In the genomic region with DNA sequence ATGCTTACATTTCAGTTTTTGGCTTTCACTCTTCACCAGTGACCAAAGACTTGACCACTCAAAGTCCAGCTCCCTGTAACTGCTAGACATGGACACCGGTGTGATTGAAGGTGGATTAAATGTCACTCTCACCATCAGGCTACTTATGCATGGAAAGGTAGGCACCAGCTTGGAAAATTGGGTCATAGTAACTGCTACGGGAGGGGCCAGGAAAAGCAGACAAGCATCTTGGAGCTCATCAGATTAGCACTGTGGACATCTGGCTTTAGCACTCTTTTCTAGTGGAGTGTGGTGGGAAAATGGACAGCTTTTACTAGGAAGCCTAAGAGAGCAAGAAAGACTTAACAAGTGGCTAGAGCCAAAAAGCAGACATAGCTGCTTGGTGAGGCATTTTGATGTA, we compare ENCODE assay signal across 16 mouse cellular contexts. TPM values are rescaled to one million over a fixed set of nuclear protein-coding genes. Genes with fewer than 3 reads are reported as not detected.
DNase-seq lines count a peak whose midpoint lies in the region; ATAC-seq and TF ChIP-seq lines count a peak whose summit lies in the region.
"Had no signal": no experiment of that assay in that cellular context is flagged by ENCODE, and none has a peak within 500 bp of the region (broad histone marks: within the 10 kb centered on the region; RNA-seq: fewer than 3 reads in every experiment).

No protein-coding gene starts in this region.

- 72% methylated on average over 2 of the region's 2 CpGs for WGBS in forebrain, embryonic 13.5 days
- WGBS in forebrain, postnatal 0 days = 66% methylated on average over 2 of the region's 2 CpGs
- 82% methylated on average over 2 of the region's 2 CpGs for WGBS in hindbrain, embryonic 15.5 days
- 79% methylated on average over 2 of the region's 2 CpGs for WGBS in hindbrain, embryonic 11.5 days
- 78% methylated on average over 2 of the region's 2 CpGs for WGBS in limb, embryonic 12.5 days

- no peak overlapping the region for H3K4me3 ChIP-seq in forebrain, embryonic 13.5 days
- no peak overlapping the region for H3K4me3 ChIP-seq in forebrain, postnatal 0 days (ENCODE audit: low read depth, low read length)
- no peak overlapping the region for H3K4me3 ChIP-seq in hindbrain, embryonic 15.5 days
- H3K4me3 ChIP-seq in hindbrain, embryonic 11.5 days (ENCODE audit: low read depth, low read length) = no peak overlapping the region
- peak overlapping the region; percentile 92 for H3K4me3 ChIP-seq in E14TG2a.4 (replicated peaks; ENCODE audit: low read length)
- no peak overlapping the region for H3K4me3 ChIP-seq in limb, embryonic 12.5 days (replicated peaks)
- H3K4me3 ChIP-seq: embryonic facial prominence, embryonic 15.5 days; left cerebral cortex, adult 2 months had no signal

- no peak for ATAC-seq in forebrain, embryonic 13.5 days
- no peak for ATAC-seq in forebrain, postnatal 0 days
- ATAC-seq in hindbrain, embryonic 15.5 days (ENCODE audit: low FRiP score, low read depth) = no peak
- no peak for ATAC-seq in hindbrain, embryonic 11.5 days (ENCODE audit: low FRiP score)
- ATAC-seq in limb, embryonic 12.5 days (ENCODE audit: insufficient number of reproducible peaks, insufficient read depth, low FRiP score, low TSS enrichment, low read depth) = no peak

- H3K36me3 ChIP-seq in forebrain, embryonic 13.5 days (ENCODE audit: poor library complexity, severe bottlenecking) = peaks cover 47% of the 10 kb centered on the region
- H3K36me3 ChIP-seq in forebrain, postnatal 0 days (ENCODE audit: insufficient read depth) = peaks cover 33% of the 10 kb centered on the region
- peaks cover 41% of the 10 kb centered on the region for H3K36me3 ChIP-seq in hindbrain, embryonic 15.5 days
- peaks cover 21% of the 10 kb centered on the region for H3K36me3 ChIP-seq in hindbrain, embryonic 11.5 days (ENCODE audit: control insufficient read depth, insufficient read depth, low read length)
- peaks cover 77% of the 10 kb centered on the region for H3K36me3 ChIP-seq in E14TG2a.4 (ENCODE audit: insufficient read depth, low read length)
- H3K36me3 ChIP-seq in limb, embryonic 12.5 days = peaks cover 51% of the 10 kb centered on the region

- no peak for DNase-seq in forebrain, postnatal 0 days
- DNase-seq in hindbrain, embryonic 11.5 days (ENCODE audit: low spot score) = no peak
- DNase-seq in adrenal gland, postnatal 4 days (ENCODE audit: low spot score in 2 of 2) = no peak
- DNase-seq in kidney, adult 9 months = no peak
- DNase-seq: adrenal gland, postnatal 36 days; cerebellum, adult 9-11 months; kidney, postnatal 36 days; lung, adult 2 months; thymus, postnatal 14 days had no signal

- H3K4me1 ChIP-seq in forebrain, embryonic 13.5 days = peaks cover 20% of the 10 kb centered on the region
- peaks cover 6% of the 10 kb centered on the region; the same call in 1 of the 2 replicates for H3K4me1 ChIP-seq in forebrain, postnatal 0 days (ENCODE audit: insufficient read depth)
- peaks cover 23% of the 10 kb centered on the region for H3K4me1 ChIP-seq in hindbrain, embryonic 15.5 days (replicated peaks)
- H3K4me1 ChIP-seq in hindbrain, embryonic 11.5 days (replicated peaks; ENCODE audit: control insufficient read depth, insufficient read depth, low read length) = no peaks in the 10 kb centered on the region
- peaks cover 66% of the 10 kb centered on the region for H3K4me1 ChIP-seq in E14TG2a.4 (replicated peaks; ENCODE audit: low read depth, low read length)
- H3K4me1 ChIP-seq in limb, embryonic 12.5 days (replicated peaks) = peaks cover 15% of the 10 kb centered on the region

- H3K27me3 ChIP-seq in forebrain, embryonic 13.5 days = no peaks in the 10 kb centered on the region
- no peaks in the 10 kb centered on the region for H3K27me3 ChIP-seq in forebrain, postnatal 0 days (ENCODE audit: insufficient read depth, low read length)
- H3K27me3 ChIP-seq in hindbrain, embryonic 15.5 days = no peaks in the 10 kb centered on the region
- H3K27me3 ChIP-seq in hindbrain, embryonic 11.5 days (ENCODE audit: control insufficient read depth, insufficient read depth, low read length) = no peaks in the 10 kb centered on the region
- H3K27me3 ChIP-seq in E14TG2a.4 (ENCODE audit: insufficient read depth, low read length) = no peaks in the 10 kb centered on the region
- H3K27me3 ChIP-seq in limb, embryonic 12.5 days = no peaks in the 10 kb centered on the region
- H3K27me3 ChIP-seq: embryonic facial prominence, embryonic 15.5 days had no signal

- H3K4me2 ChIP-seq in forebrain, embryonic 13.5 days = 0 out of 2 replicates have a peak overlapping the region, but pooled peaks have one; percentile 6
- no peak overlapping the region for H3K4me2 ChIP-seq in forebrain, postnatal 0 days (ENCODE audit: low read depth)
- peak overlapping the region; percentile 7; the same call in 1 of the 2 replicates for H3K4me2 ChIP-seq in hindbrain, embryonic 15.5 days
- H3K4me2 ChIP-seq in hindbrain, embryonic 11.5 days (replicated peaks; ENCODE audit: low read depth, low read length) = no peak overlapping the region
- H3K4me2 ChIP-seq in limb, embryonic 12.5 days = peak overlapping the region; percentile 72
- H3K4me2 ChIP-seq: embryonic facial prominence, embryonic 15.5 days had no signal

- no peak overlapping the region for H3K9ac ChIP-seq in forebrain, embryonic 13.5 days
- no peak overlapping the region for H3K9ac ChIP-seq in forebrain, postnatal 0 days
- H3K9ac ChIP-seq in hindbrain, embryonic 15.5 days = no peak overlapping the region
- H3K9ac ChIP-seq in hindbrain, embryonic 11.5 days (ENCODE audit: low read depth, low read length) = no peak overlapping the region
- no peak overlapping the region for H3K9ac ChIP-seq in limb, embryonic 12.5 days (replicated peaks)
- H3K9ac ChIP-seq: embryonic facial prominence, embryonic 15.5 days had no signal

- no peaks in the 10 kb centered on the region for H3K9me3 ChIP-seq in forebrain, embryonic 13.5 days (replicated peaks)
- H3K9me3 ChIP-seq in forebrain, postnatal 0 days (ENCODE audit: low read length) = no peaks in the 10 kb centered on the region
- no peaks in the 10 kb centered on the region for H3K9me3 ChIP-seq in hindbrain, embryonic 15.5 days
- no peaks in the 10 kb centered on the region for H3K9me3 ChIP-seq in hindbrain, embryonic 11.5 days (ENCODE audit: control insufficient read depth, low read length)
- H3K9me3 ChIP-seq in E14TG2a.4 (ENCODE audit: low read length) = no peaks in the 10 kb centered on the region
- no peaks in the 10 kb centered on the region for H3K9me3 ChIP-seq in limb, embryonic 12.5 days
- H3K9me3 ChIP-seq: embryonic facial prominence, embryonic 15.5 days had no signal

- TF ChIP-seq CTCF in forebrain, postnatal 0 days (IDR thresholded peaks at IDR 0.05; ENCODE audit: low read depth) = no peak
- no peak for TF ChIP-seq CTCF in E14TG2a.4 (conservative IDR thresholded peaks at IDR 0.05; ENCODE audit: low read length)

- H3K27ac ChIP-seq in forebrain, embryonic 13.5 days = no peak overlapping the region
- no peak overlapping the region for H3K27ac ChIP-seq in forebrain, postnatal 0 days (ENCODE audit: low read depth, low read length)
- no peak overlapping the region for H3K27ac ChIP-seq in hindbrain, embryonic 15.5 days (replicated peaks)
- no peak overlapping the region for H3K27ac ChIP-seq in hindbrain, embryonic 11.5 days (ENCODE audit: low read depth, low read length)
- no peak overlapping the region for H3K27ac ChIP-seq in limb, embryonic 12.5 days
- H3K27ac ChIP-seq: embryonic facial prominence, embryonic 15.5 days; left cerebral cortex, adult 2 months had no signal

RNA-seq across cellular contexts. Expression of a gene that starts 2.9 kb away (rescaled TPM):
- polyA plus RNA-seq in forebrain, embryonic 13.5 days (2015; fragmentation: Nextera tagmentation; extraction: Ambion mirVana) = 198 and 212 TPM in 2 replicates
- 134 and 154 TPM in 2 replicates for total RNA-seq in forebrain, postnatal 0 days (2014; rRNA removed)
- 102 and 103 TPM in 2 replicates for polyA plus RNA-seq in forebrain, postnatal 0 days (2015; fragmentation: Nextera tagmentation; extraction: Ambion mirVana)
- 124 and 126 TPM in 2 replicates for polyA plus RNA-seq in hindbrain, embryonic 15.5 days (2015; fragmentation: Nextera tagmentation; extraction: Ambion mirVana)
- 238 and 273 TPM in 2 replicates for polyA plus RNA-seq in hindbrain, embryonic 11.5 days (2014; fragmentation: Nextera tagmentation; extraction: Ambion mirVana)
- polyA plus RNA-seq in limb, embryonic 12.5 days (2016; fragmentation: Nextera tagmentation; extraction: Ambion mirVana) = 230 and 239 TPM in 2 replicates
- total RNA-seq in adrenal gland, postnatal 4 days (2021) = 100 to 1,000 TPM; 925 to 956 TPM

RNA-seq across cellular contexts. Expression of a gene that starts 14.4 kb away (rescaled TPM):
- 88.9 and 90.9 TPM in 2 replicates for polyA plus RNA-seq in forebrain, embryonic 13.5 days (2015; fragmentation: Nextera tagmentation; extraction: Ambion mirVana)
- 21.5 and 22.3 TPM in 2 replicates for total RNA-seq in forebrain, postnatal 0 days (2014; rRNA removed)
- polyA plus RNA-seq in forebrain, postnatal 0 days (2015; fragmentation: Nextera tagmentation; extraction: Ambion mirVana) = 69.9 and 90.9 TPM in 2 replicates
- 88.7 and 98.5 TPM in 2 replicates for polyA plus RNA-seq in hindbrain, embryonic 15.5 days (2015; fragmentation: Nextera tagmentation; extraction: Ambion mirVana)
- 108 and 118 TPM in 2 replicates for polyA plus RNA-seq in hindbrain, embryonic 11.5 days (2014; fragmentation: Nextera tagmentation; extraction: Ambion mirVana)
- 66.1 and 68.1 TPM in 2 replicates for polyA plus RNA-seq in limb, embryonic 12.5 days (2016; fragmentation: Nextera tagmentation; extraction: Ambion mirVana)
- 10 to 100 TPM; 63.2 to 81.5 TPM for total RNA-seq in adrenal gland, postnatal 4 days (2021)

RNA-seq across cellular contexts. Expression of a gene that starts 28.1 kb away (rescaled TPM):
- 0.19 and 0.20 TPM in 2 replicates for polyA plus RNA-seq in forebrain, embryonic 13.5 days (2015; fragmentation: Nextera tagmentation; extraction: Ambion mirVana)
- total RNA-seq in forebrain, postnatal 0 days (2014; rRNA removed) = 0.38 and 1.1 TPM in 2 replicates
- polyA plus RNA-seq in forebrain, postnatal 0 days (2015; fragmentation: Nextera tagmentation; extraction: Ambion mirVana) = 0.34 and 0.65 TPM in 2 replicates
- polyA plus RNA-seq in hindbrain, embryonic 15.5 days (2015; fragmentation: Nextera tagmentation; extraction: Ambion mirVana) = 0.21 and 0.52 TPM in 2 replicates
- 0.28 and 0.46 TPM in 2 replicates for polyA plus RNA-seq in hindbrain, embryonic 11.5 days (2014; fragmentation: Nextera tagmentation; extraction: Ambion mirVana)
- 0.48 TPM in 1 of 2 replicates, not detected in the other for polyA plus RNA-seq in limb, embryonic 12.5 days (2016; fragmentation: Nextera tagmentation; extraction: Ambion mirVana)
- total RNA-seq in adrenal gland, postnatal 4 days (2021) = 1 to 10 TPM; 2.8 to 3.1 TPM

RNA-seq across cellular contexts. Expression of a gene that starts 30.3 kb away (rescaled TPM):
- polyA plus RNA-seq in forebrain, embryonic 13.5 days (2015; fragmentation: Nextera tagmentation; extraction: Ambion mirVana) = 6.6 and 13.4 TPM in 2 replicates
- not detected in 2 replicates for total RNA-seq in forebrain, postnatal 0 days (2014; rRNA removed)
- 3.7 and 4.2 TPM in 2 replicates for polyA plus RNA-seq in forebrain, postnatal 0 days (2015; fragmentation: Nextera tagmentation; extraction: Ambion mirVana)
- polyA plus RNA-seq in hindbrain, embryonic 15.5 days (2015; fragmentation: Nextera tagmentation; extraction: Ambion mirVana) = 9.5 and 14.8 TPM in 2 replicates
- polyA plus RNA-seq in hindbrain, embryonic 11.5 days (2014; fragmentation: Nextera tagmentation; extraction: Ambion mirVana) = 5.1 and 8.8 TPM in 2 replicates
- not detected in 2 replicates for polyA plus RNA-seq in limb, embryonic 12.5 days (2016; fragmentation: Nextera tagmentation; extraction: Ambion mirVana)
- 1 to 10 TPM in 1 of 2 experiments, not detected in 1; 4.3 TPM for total RNA-seq in adrenal gland, postnatal 4 days (2021)
- total RNA-seq: adrenal gland, postnatal 36 days; left cerebral cortex, adult 2 months had no signal
- polyA plus RNA-seq: C2C12; lung, adult 2 months had no signal

RNA-seq across cellular contexts. Expression of a gene that starts 43.6 kb away (rescaled TPM):
- 37.6 and 40.4 TPM in 2 replicates for polyA plus RNA-seq in forebrain, embryonic 13.5 days (2015; fragmentation: Nextera tagmentation; extraction: Ambion mirVana)
- 75.0 and 88.9 TPM in 2 replicates for total RNA-seq in forebrain, postnatal 0 days (2014; rRNA removed)
- polyA plus RNA-seq in forebrain, postnatal 0 days (2015; fragmentation: Nextera tagmentation; extraction: Ambion mirVana) = 29.6 and 39.4 TPM in 2 replicates
- 55.7 and 58.3 TPM in 2 replicates for polyA plus RNA-seq in hindbrain, embryonic 15.5 days (2015; fragmentation: Nextera tagmentation; extraction: Ambion mirVana)
- 21.2 and 23.8 TPM in 2 replicates for polyA plus RNA-seq in hindbrain, embryonic 11.5 days (2014; fragmentation: Nextera tagmentation; extraction: Ambion mirVana)
- 23.8 and 26.6 TPM in 2 replicates for polyA plus RNA-seq in limb, embryonic 12.5 days (2016; fragmentation: Nextera tagmentation; extraction: Ambion mirVana)
- total RNA-seq in adrenal gland, postnatal 4 days (2021) = 10 to 100 TPM; 13.2 to 13.4 TPM

Comparison
In these comparisons a context has a peak if more than half of its experiments do, and no peak if none do; other contexts are left out.
1. H3K4me2 ChIP-seq: peak in forebrain, embryonic 13.5 days (single experiment), hindbrain, embryonic 15.5 days (single experiment) and limb, embryonic 12.5 days (single experiment); none in forebrain, postnatal 0 days (single experiment) and hindbrain, embryonic 11.5 days (single experiment).